Mouse (Mus musculus) lung, adult 18-20 months (tissue): ENCODE results near the gene Tnfrsf12a.

Experiments
- DNase-seq, 2 experiments: peaks; one replicate each; pipeline ENCODE4 v3.0.0; 2022; ENCODE audit warnings: mixed read lengths in 2 of 2

Tnfrsf12a gene

GRCm38 (mm10) chr17:23680336-23680735, 3.1 kb upstream of the Tnfrsf12a start:
- DNase-seq, result no peak

GRCm38 (mm10) chr17:23679127-23679835, 2.0 kb upstream of the Tnfrsf12a start, which contains the start of gene Cldn6:
Gene Cldn6 (plus strand): TSS chr17:23679249.
- no peak for DNase-seq

GRCm38 (mm10) chr17:23676473-23677031, 716 bp downstream of the Tnfrsf12a start:
- peak; percentile 64 to 66 for DNase-seq

- peak; percentile 68 to 69 for DNase-seq
Observed at GRCm38 (mm10) chr17:23675564-23676281, 1.5 kb downstream of the Tnfrsf12a start.

GRCm38 (mm10) chr17:23675127-23675526, 2.1 kb downstream of the Tnfrsf12a start:
- DNase-seq, result peak; percentile 75 to 78

GRCm38 (mm10) chr17:23674271-23674952, 2.9 kb downstream of the Tnfrsf12a start:
- DNase-seq, result peak; percentile 18 to 32

GRCm38 (mm10) chr17:23673424-23674073, 3.7 kb downstream of the Tnfrsf12a start, which contains the start of the genes Hcfc1r1 and Thoc6:
Gene Hcfc1r1 (plus strand): TSS chr17:23673596.
Gene Thoc6 (minus strand): TSS chr17:23673882.
- DNase-seq, result peak; percentile 94 to 95

- DNase-seq, result no peak
Observed at GRCm38 (mm10) chr17:23672761-23673160, 4.5 kb downstream of the Tnfrsf12a start.

GRCm38 (mm10) chr17:23671519-23671918, 5.7 kb downstream of the Tnfrsf12a start:
- DNase-seq, result no peak

GRCm38 (mm10) chr17:23670516-23671074, 6.7 kb downstream of the Tnfrsf12a start:
- no peak for DNase-seq

GRCm38 (mm10) chr17:23665511-23665910, 11.8 kb downstream of the Tnfrsf12a start:
- DNase-seq, result no peak

- peak in 1 of 2 experiments; percentile 31 for DNase-seq
Observed at GRCm38 (mm10) chr17:23664556-23665021, 12.7 kb downstream of the Tnfrsf12a start.

GRCm38 (mm10) chr17:23661526-23661925, 15.7 kb downstream of the Tnfrsf12a start:
- DNase-seq, result peak in 1 of 2 experiments; percentile 21

- DNase-seq, result peak; percentile 41 to 46
Observed at GRCm38 (mm10) chr17:23660876-23661200, 16.4 kb downstream of the Tnfrsf12a start.

GRCm38 (mm10) chr17:23660117-23660875, 17.0 kb downstream of the Tnfrsf12a start, which contains the start of gene Bicdl2:
Gene Bicdl2 (plus strand): TSS chr17:23660506.
- DNase-seq, result peak; percentile 80 to 87

- DNase-seq, result no peak
Observed at GRCm38 (mm10) chr17:23658450-23658849, 18.8 kb downstream of the Tnfrsf12a start.

GRCm38 (mm10) chr17:23654410-23654809, 22.9 kb downstream of the Tnfrsf12a start:
- DNase-seq, result no peak

- DNase-seq, result no peak
Observed at GRCm38 (mm10) chr17:23654001-23654400, 23.3 kb downstream of the Tnfrsf12a start.

GRCm38 (mm10) chr17:23653324-23653723, 23.9 kb downstream of the Tnfrsf12a start:
- DNase-seq, result no peak

- no peak for DNase-seq
Observed at GRCm38 (mm10) chr17:23651363-23651762, 25.9 kb downstream of the Tnfrsf12a start.

- no peak for DNase-seq
Observed at GRCm38 (mm10) chr17:23645894-23646293, 31.4 kb downstream of the Tnfrsf12a start.
